Mouse (Mus musculus): ENCODE results near the gene Tmtc1.

DNA sequence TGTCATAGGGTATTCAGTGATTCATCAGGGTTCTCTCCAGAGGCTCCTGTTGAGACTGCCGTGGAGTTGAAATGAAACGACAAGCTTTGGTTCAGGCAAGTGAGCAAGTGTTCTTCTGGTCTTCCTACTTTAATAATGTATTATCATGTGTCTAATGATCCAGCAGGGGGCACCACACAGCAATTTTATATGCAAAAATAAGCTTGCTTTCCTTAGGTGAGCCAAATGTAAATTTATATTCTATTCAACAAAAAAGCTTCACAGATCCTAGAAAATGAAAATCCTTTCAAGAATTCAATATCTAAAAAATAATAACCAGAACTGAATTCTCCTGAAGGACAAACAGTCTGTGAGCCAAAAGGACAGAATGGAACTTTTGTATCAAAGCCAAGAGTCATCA, 195.6 kb downstream of the Tmtc1 start:
- TF ChIP-seq CTCF (IDR thresholded peaks at IDR 0.05) (peak; percentile 68), EP300 (IDR thresholded peaks at IDR 0.05) (no peak)

All from lung, postnatal 0 days (tissue).